Mouse (Mus musculus): Measurements from ENCODE around the gene Micu2. TPM values are rescaled to one million over a fixed set of nuclear protein-coding genes. Genes with fewer than 3 reads are reported as not detected.

Micu2 gene
- total and polyA plus RNA-seq, 2 experiments from 2014 or later, result 43.5 to 69.1 TPM

DNA sequence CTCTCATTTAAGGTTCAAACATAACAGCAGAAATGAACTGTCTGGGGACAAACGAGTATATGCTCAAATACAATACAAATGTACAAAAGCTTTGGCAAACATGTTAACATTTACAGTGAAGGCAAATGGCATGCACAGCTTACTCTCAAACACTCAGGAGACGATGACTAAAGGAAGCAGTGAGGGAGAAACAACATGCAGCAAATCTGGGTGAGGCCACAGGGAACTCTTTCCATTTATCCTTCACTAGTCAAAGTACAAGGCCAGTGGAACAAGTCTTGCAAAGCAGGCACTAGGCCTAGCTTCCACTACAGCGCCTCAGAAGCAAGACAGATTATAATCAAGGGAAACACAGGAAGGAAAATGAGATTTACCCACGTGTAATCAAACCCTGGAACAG is 116.3 kb downstream of the Micu2 start:
- H3K9me3 ChIP-seq (ENCODE audit: low read length), result no peaks in the 10 kb centered on the region
- H3K27me3 ChIP-seq (ENCODE audit: insufficient read depth, low read length), result no peaks in the 10 kb centered on the region
- ATAC-seq, result no peak
- no peaks in the 10 kb centered on the region for H3K36me3 ChIP-seq (ENCODE audit: insufficient read depth, low read length)
- no peak for TF ChIP-seq CTCF (IDR thresholded peaks at IDR 0.05; ENCODE audit: low read depth)
- 55% methylated on average over 4 of the region's 4 CpGs for WGBS
- 0 out of 2 replicates have a peak overlapping the region, but pooled peaks have one; percentile 41 for H3K27ac ChIP-seq
- no peak for DNase-seq (ENCODE audit: low spot score)
- H3K4me3 ChIP-seq (ENCODE audit: low read length), result no peak overlapping the region
- H3K4me2 ChIP-seq (ENCODE audit: low read depth, low read length), result no peak overlapping the region
- H3K4me1 ChIP-seq (ENCODE audit: insufficient read depth, low read length), result peaks cover 14% of the 10 kb centered on the region
- H3K9ac ChIP-seq (replicated peaks; ENCODE audit: low read length), result no peak overlapping the region

DNA sequence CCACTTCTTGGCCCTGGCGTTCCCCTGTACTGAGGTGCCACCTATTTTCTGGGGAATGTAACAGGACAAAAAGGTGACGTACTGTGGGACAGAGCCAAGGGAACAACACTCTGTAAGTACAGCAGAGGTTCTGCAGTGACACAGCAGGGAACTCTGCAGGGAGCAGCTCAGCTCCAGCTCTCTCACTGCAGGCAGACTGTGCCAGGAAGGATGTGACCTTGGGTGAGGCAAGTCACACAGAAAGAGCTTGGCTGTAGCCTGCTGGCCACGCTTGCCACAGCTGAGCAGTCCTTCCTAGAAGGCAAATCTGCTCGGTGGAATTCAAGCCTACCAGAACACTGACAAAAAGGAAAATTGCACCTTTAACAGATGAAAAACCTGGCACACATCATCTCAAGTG is 117.3 kb downstream of the Micu2 start:
- peak; percentile 69 for ATAC-seq
- Histone ChIP-seq H3K4me2 (ENCODE audit: low read depth, low read length) (no peak overlapping the region), H3K9me3 (ENCODE audit: low read length) (no peaks in the 10 kb centered on the region), H3K4me1 (ENCODE audit: insufficient read depth, low read length) (peaks cover 8% of the 10 kb centered on the region; the same call in 1 of the 2 replicates), H3K4me3 (ENCODE audit: low read length) (no peak overlapping the region), H3K27me3 (ENCODE audit: insufficient read depth, low read length) (no peaks in the 10 kb centered on the region), H3K9ac (replicated peaks; ENCODE audit: low read length) (no peak overlapping the region), H3K36me3 (ENCODE audit: insufficient read depth, low read length) (no peaks in the 10 kb centered on the region), H3K27ac (peak overlapping the region; percentile 41; the same call in 1 of the 2 replicates)
- peak; percentile 52 for DNase-seq (ENCODE audit: low spot score)
- TF ChIP-seq CTCF (IDR thresholded peaks at IDR 0.05; ENCODE audit: low read depth), result no peak
- 29% methylated on average over 4 of the region's 4 CpGs for WGBS

- no peak for TF ChIP-seq CTCF (IDR thresholded peaks at IDR 0.05; ENCODE audit: low read depth)
- ATAC-seq, result no peak
- H3K4me3 ChIP-seq (ENCODE audit: low read length), result no peak overlapping the region
- no peak overlapping the region for H3K27ac ChIP-seq
- no peaks in the 10 kb centered on the region for H3K27me3 ChIP-seq (ENCODE audit: insufficient read depth, low read length)
- no peak overlapping the region for H3K9ac ChIP-seq (replicated peaks; ENCODE audit: low read length)
- H3K36me3 ChIP-seq (ENCODE audit: insufficient read depth, low read length), result no peaks in the 10 kb centered on the region
- H3K9me3 ChIP-seq (ENCODE audit: low read length), result no peaks in the 10 kb centered on the region
- no peak for DNase-seq (ENCODE audit: low spot score)
- H3K4me1 ChIP-seq (ENCODE audit: insufficient read depth, low read length), result peaks cover 8% of the 10 kb centered on the region; the same call in 1 of the 2 replicates
- no peak overlapping the region for H3K4me2 ChIP-seq (ENCODE audit: low read depth, low read length)
Observed at GRCm38 (mm10) chr14:57881074-57881473, 118.0 kb downstream of the Micu2 start.

- Histone ChIP-seq H3K9me3 (ENCODE audit: low read length) (no peaks in the 10 kb centered on the region), H3K27ac (no peak overlapping the region), H3K4me3 (ENCODE audit: low read length) (no peak overlapping the region), H3K27me3 (ENCODE audit: insufficient read depth, low read length) (no peaks in the 10 kb centered on the region), H3K4me2 (ENCODE audit: low read depth, low read length) (no peak overlapping the region), H3K36me3 (ENCODE audit: insufficient read depth, low read length) (no peaks in the 10 kb centered on the region), H3K9ac (replicated peaks; ENCODE audit: low read length) (no peak overlapping the region), H3K4me1 (ENCODE audit: insufficient read depth, low read length) (peaks cover 8% of the 10 kb centered on the region; the same call in 1 of the 2 replicates)
- TF ChIP-seq CTCF (IDR thresholded peaks at IDR 0.05; ENCODE audit: low read depth), result no peak
- WGBS, result 93% methylated on average over 9 of the region's 9 CpGs
- no peak for DNase-seq (ENCODE audit: low spot score)
- ATAC-seq, result no peak
Observed at GRCm38 (mm10) chr14:57877921-57878320, 121.1 kb downstream of the Micu2 start.

DNA sequence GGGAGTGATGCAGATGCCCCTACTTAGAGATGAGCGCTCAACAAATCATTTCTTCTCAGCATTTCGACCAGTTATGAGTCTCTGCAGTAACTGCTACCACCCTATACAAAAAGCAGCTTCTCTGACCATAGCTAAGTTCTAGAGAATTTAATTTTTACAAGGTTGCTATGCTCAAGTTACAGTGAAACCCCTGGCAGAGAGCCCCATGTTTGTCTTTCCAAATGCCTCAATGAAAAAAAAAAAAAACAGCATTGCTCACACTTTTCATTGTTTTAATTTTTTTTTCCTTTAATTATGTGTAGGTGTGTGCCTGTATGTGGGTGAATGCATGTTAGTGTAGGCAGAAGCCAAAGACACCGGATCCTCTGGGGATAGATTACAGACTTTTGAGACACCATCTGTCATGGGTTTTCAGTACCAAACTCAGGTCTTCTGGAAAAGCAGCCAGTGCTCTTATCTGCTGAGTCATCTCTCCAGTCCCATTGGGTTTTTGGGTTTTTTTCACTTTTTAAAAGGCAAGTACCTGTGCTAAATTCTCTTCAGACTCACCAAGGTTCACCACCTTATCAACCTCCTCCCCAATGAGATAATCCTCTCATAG is 132.3 kb downstream of the Micu2 start:
- no peak for TF ChIP-seq CTCF (IDR thresholded peaks at IDR 0.05; ENCODE audit: low read depth)
- Histone ChIP-seq H3K4me3 (ENCODE audit: low read length) (no peak overlapping the region), H3K9ac (replicated peaks; ENCODE audit: low read length) (no peak overlapping the region), H3K4me2 (ENCODE audit: low read depth, low read length) (no peak overlapping the region), H3K36me3 (ENCODE audit: insufficient read depth, low read length) (peaks cover 11% of the 10 kb centered on the region), H3K9me3 (ENCODE audit: low read length) (no peaks in the 10 kb centered on the region), H3K27ac (no peak overlapping the region), H3K4me1 (ENCODE audit: insufficient read depth, low read length) (no peaks in the 10 kb centered on the region), H3K27me3 (ENCODE audit: insufficient read depth, low read length) (no peaks in the 10 kb centered on the region)
- DNase-seq (ENCODE audit: low spot score) (no peak), ATAC-seq (no peak)
- WGBS, result 93% methylated on average over 3 of the region's 3 CpGs

Other genes with a start within 250 kb of the Micu2 start
- gene Lats2, start 240.9 kb downstream of the Micu2 start, total RNA-seq (2014; rRNA removed), result 6.4 and 14.1 TPM in 2 replicates
- 5.8 and 6.2 TPM in 2 replicates for gene Lats2, start 240.9 kb downstream of the Micu2 start, polyA plus RNA-seq (2015; fragmentation: Nextera tagmentation; extraction: Ambion mirVana)
- gene Sap18, start 201.1 kb downstream of the Micu2 start, total RNA-seq (2014; rRNA removed), result 12.7 and 40.4 TPM in 2 replicates
- gene Sap18, start 201.1 kb downstream of the Micu2 start, polyA plus RNA-seq (2015; fragmentation: Nextera tagmentation; extraction: Ambion mirVana), result 32.5 and 36.4 TPM in 2 replicates
- 8.3 and 8.9 TPM in 2 replicates for gene Ska3, start 173.1 kb downstream of the Micu2 start, total RNA-seq (2014; rRNA removed)
- 6.6 and 9.2 TPM in 2 replicates for gene Ska3, start 173.1 kb downstream of the Micu2 start, polyA plus RNA-seq (2015; fragmentation: Nextera tagmentation; extraction: Ambion mirVana)
- 73.8 and 89.8 TPM in 2 replicates for gene Mrpl57, start 173.0 kb downstream of the Micu2 start, total RNA-seq (2014; rRNA removed)
- gene Mrpl57, start 173.0 kb downstream of the Micu2 start, polyA plus RNA-seq (2015; fragmentation: Nextera tagmentation; extraction: Ambion mirVana), result 209 and 216 TPM in 2 replicates
- gene Zdhhc20, start 109.0 kb downstream of the Micu2 start, total RNA-seq (2014; rRNA removed), result 18.6 and 29.8 TPM in 2 replicates
- gene Zdhhc20, start 109.0 kb downstream of the Micu2 start, polyA plus RNA-seq (2015; fragmentation: Nextera tagmentation; extraction: Ambion mirVana), result 34.6 and 37.2 TPM in 2 replicates
- 10.8 and 12.4 TPM in 2 replicates for gene Fgf9, start 71.3 kb upstream of the Micu2 start, total RNA-seq (2014; rRNA removed)
- gene Fgf9, start 71.3 kb upstream of the Micu2 start, polyA plus RNA-seq (2015; fragmentation: Nextera tagmentation; extraction: Ambion mirVana), result 24.2 and 25.9 TPM in 2 replicates

Data from hindbrain, postnatal 0 days (tissue).